Mouse (Mus musculus) kidney, adult 2 months (tissue): ENCODE measurements around the gene Vmn1r229. TPM values are rescaled to one million over a fixed set of nuclear protein-coding genes. Genes with fewer than 3 reads are reported as not detected.

ENCODE experiments used
- DNase-seq: peaks from one replicate; pipeline ENCODE4 v3.0.0; 2021
- H3K27ac ChIP-seq: fragments of 200-500 bp; 2 replicates; pipeline ENCODE4 v1.5.1; 2012; ENCODE audit warnings: low read depth, low read length, control low read depth, inconsistent platforms; ENCODE audit not compliant: insufficient read depth
- H3K27me3 ChIP-seq: fragments of 200-500 bp; replicated peaks from 2 replicates; pipeline ENCODE4 v1.6.1; 2012; ENCODE audit warnings: mild to moderate bottlenecking, moderate library complexity, low read length, inconsistent platforms; ENCODE audit not compliant: control insufficient read depth, insufficient read depth
- H3K36me3 ChIP-seq: fragments of 200-500 bp; 2 replicates; pipeline ENCODE4 v1.6.1; 2012; ENCODE audit warnings: mild to moderate bottlenecking, moderate library complexity, low read length, inconsistent platforms; ENCODE audit not compliant: control insufficient read depth, insufficient read depth
- H3K4me1 ChIP-seq: fragments of 200-500 bp; 2 replicates; pipeline ENCODE4 v1.6.1; 2011; ENCODE audit warnings: low read length; ENCODE audit not compliant: control insufficient read depth, insufficient read depth
- H3K4me3 ChIP-seq: fragments of 200-500 bp; 2 replicates; pipeline ENCODE4 v1.5.1; 2011; ENCODE audit warnings: mild to moderate bottlenecking, low read depth, low read length, control low read depth; ENCODE audit not compliant: insufficient read depth
- CTCF ChIP-seq: fragments of 200-500 bp; conservative IDR thresholded peaks from 2 replicates; pipeline ENCODE4 v1.5.1; 2011; ENCODE audit warnings: low read depth, mild to moderate bottlenecking, control low read depth, low read length, moderate library complexity, mixed read lengths; ENCODE audit not compliant: insufficient read depth, insufficient read length
- POLR2A ChIP-seq: fragments of 200-500 bp; IDR thresholded peaks from one replicate; pipeline ENCODE4 v1.6.1; 2011; ENCODE audit warnings: low read depth, low read length, control low read depth
- WGBS: fragments of 180-500 bp; shearing (Covaris S2); methylation state at CpG from one replicate; pipeline ENCODE4 v1.1.7; 2018; 5-methylcytosine and 5-hydroxymethylcytosine counted together
- polyA plus RNA-seq: library from polyadenylated mRNA; depleted of rRNA; stranded (reverse); fragments of >200 nt; gene quantifications from 2 replicates; pipeline ENCODE4 v1.2.3, GENCODE M21; 2012; rRNA removed

The Vmn1r229 gene
- polyA plus RNA-seq: not detected in 2 replicates

DNA sequence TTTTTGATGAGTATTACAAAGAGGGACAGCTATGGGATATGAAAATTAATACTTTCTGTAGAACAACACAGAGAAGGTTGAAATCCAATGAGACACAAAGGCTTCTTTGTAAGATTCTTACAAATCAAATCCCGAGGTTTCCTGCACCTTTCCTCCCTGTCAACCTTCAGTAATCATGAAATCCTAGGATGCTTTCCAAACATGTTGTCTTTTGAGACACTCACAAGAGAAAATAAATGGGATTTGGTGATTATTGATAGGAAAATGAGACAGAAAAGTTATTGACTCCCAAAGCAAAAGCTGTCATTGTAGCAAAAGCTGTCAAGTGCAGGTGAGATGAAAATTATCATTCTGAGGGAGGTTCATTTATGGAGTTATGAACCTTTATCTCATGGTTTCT, at the start of gene Vmn1r229:
TSS of gene Vmn1r229 (plus strand) at position 301 of the 400 bp plus-strand sequence.
- no peak for TF ChIP-seq POLR2A
- TF ChIP-seq CTCF: no peak
- no peaks in the 10 kb centered on the region for H3K27me3 ChIP-seq

DNA sequence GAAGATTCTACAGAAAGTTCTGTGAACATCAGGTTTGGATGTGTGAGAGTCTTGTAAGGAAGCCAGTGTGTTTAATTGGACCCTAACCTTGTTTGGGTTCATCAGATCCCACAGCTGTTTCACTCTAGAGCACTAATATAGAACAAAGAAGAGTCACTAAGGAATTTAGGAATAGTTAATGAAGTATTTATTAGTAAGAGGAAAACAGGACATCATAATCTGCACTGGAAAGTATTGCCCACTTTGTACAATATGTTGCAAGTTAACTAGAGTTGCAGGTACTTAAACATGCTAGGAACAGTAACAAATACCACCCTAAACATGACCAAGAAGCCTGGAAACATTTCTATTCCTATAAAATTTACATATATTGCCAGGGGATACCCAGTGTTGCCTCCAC, 25.3 kb upstream of the Vmn1r229 start, which contains the start of gene Vmn1r228:
TSS of gene Vmn1r228 (minus strand) at position 101 of the 400 bp plus-strand sequence.
- Histone ChIP-seq H3K36me3 (no peaks in the 10 kb centered on the region), H3K4me3 (no peak within 1 kb of the TSS)
- no peak for DNase-seq

More for the DNA sequence above, at the start of gene Vmn1r229:
- Histone ChIP-seq H3K27ac (no peak within 1 kb of the TSS), H3K4me3 (no peak within 1 kb of the TSS), H3K4me1 (no peaks in the 10 kb centered on the region), H3K36me3 (no peaks in the 10 kb centered on the region)
- no peak for DNase-seq
- 48% methylated on average over 1 of the region's 1 CpGs for WGBS

DNA sequence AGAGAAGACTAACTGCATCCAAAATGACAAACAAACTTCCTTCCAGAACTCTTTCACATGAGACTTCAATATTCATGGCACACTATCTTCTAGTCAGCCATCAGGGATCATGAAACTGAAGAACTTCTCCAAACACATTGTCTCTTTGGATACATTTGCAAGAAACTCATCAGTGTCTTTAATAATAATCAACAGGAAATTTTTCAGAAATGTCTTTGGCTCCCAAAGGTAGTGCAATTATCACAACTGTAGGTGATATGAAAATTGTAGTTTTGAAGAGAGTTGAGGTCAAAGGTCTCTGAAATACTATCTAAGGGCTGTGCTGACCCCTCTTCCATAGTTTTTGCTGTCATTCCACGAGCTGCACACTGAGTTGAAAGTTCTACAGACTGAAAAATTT, 28.8 kb downstream of the Vmn1r229 start, which contains the start of gene Vmn1r230:
TSS of gene Vmn1r230 (plus strand) at position 301 of the 400 bp plus-strand sequence.
- Histone ChIP-seq H3K27me3 (no peaks in the 10 kb centered on the region), H3K4me1 (no peaks in the 10 kb centered on the region), H3K36me3 (no peaks in the 10 kb centered on the region), H3K4me3 (no peak within 1 kb of the TSS), H3K27ac (no peak within 1 kb of the TSS)
- no peak for DNase-seq
- 4% methylated on average over 1 of the region's 1 CpGs for WGBS
- TF ChIP-seq POLR2A: no peak

More for the DNA sequence above, 25.3 kb upstream of the Vmn1r229 start, which contains the start of gene Vmn1r228:
- no peak within 1 kb of the TSS for H3K27ac ChIP-seq
- no peaks in the 10 kb centered on the region for H3K27me3 ChIP-seq
- TF ChIP-seq POLR2A (no peak), CTCF (no peak)
- H3K4me1 ChIP-seq: no peaks in the 10 kb centered on the region

Other genes with a start within 250 kb of the Vmn1r229 start
- gene Vmn2r109, start 246.8 kb upstream of the Vmn1r229 start, polyA plus RNA-seq: not detected in 2 replicates
- not detected in 2 replicates for gene Vmn2r110, start 215.1 kb upstream of the Vmn1r229 start, polyA plus RNA-seq
- not detected in 2 replicates for gene Fpr-rs3, start 186.7 kb upstream of the Vmn1r229 start, polyA plus RNA-seq
- not detected in 2 replicates for gene Vmn1r226, start 128.7 kb upstream of the Vmn1r229 start, polyA plus RNA-seq
- not detected in 2 replicates for gene Vmn1r227, start 81.7 kb upstream of the Vmn1r229 start, polyA plus RNA-seq
- gene Vmn1r228, start 25.4 kb upstream of the Vmn1r229 start, polyA plus RNA-seq: not detected in 2 replicates
- gene Vmn1r230, start 28.9 kb downstream of the Vmn1r229 start, polyA plus RNA-seq: not detected in 2 replicates
- gene Vmn1r231, start 93.5 kb downstream of the Vmn1r229 start, polyA plus RNA-seq: not detected in 2 replicates
- gene Vmn1r232, start 108.2 kb downstream of the Vmn1r229 start, polyA plus RNA-seq: not detected in 2 replicates
- gene Ppp2r1a, start 133.8 kb downstream of the Vmn1r229 start, polyA plus RNA-seq: 217 and 230 TPM in 2 replicates
- 0.03 TPM in 1 of 2 replicates, not detected in the other for gene Vmn1r233, start 184.9 kb downstream of the Vmn1r229 start, polyA plus RNA-seq
- 1.9 and 2.4 TPM in 2 replicates for gene Zfp160, start 197.3 kb downstream of the Vmn1r229 start, polyA plus RNA-seq